Mouse (Mus musculus): Measurements from ENCODE around the gene Tnr. TPM values are rescaled to one million over a fixed set of nuclear protein-coding genes. Genes with fewer than 3 reads are reported as not detected.

Tnr gene
- 6.9 and 7.4 TPM in 2 replicates for polyA plus RNA-seq (2015; fragmentation: Nextera tagmentation; extraction: Ambion mirVana)

DNA sequence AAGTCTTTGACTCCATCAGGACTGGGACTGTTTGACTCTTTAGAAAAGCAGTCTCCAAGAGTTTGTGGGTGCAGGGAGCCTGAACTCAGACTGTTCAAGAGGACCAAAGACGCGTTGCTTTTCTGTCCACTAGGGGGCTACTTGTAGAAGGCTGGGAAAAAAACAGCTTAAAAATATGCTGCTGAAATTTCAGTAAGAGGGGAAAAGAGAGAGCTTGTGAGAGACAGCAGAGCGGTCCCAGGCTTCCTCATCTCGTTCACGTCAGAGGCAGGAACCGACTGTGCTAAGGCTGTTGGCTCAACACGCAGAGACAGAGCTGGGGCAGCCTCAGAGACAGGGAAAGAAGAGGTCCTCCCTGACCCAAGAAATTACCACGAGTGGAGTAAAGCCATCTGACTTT is at the start of gene Tnr:
TSS of gene Tnr (plus strand) at position 192 of the 400 bp plus-strand sequence.
- Histone ChIP-seq H3K36me3 (ENCODE audit: control insufficient read depth, insufficient read depth) (no peaks in the 10 kb centered on the region), H3K4me3 (replicated peaks; ENCODE audit: low read length) (peak within 1 kb of the TSS; percentile 56), H3K27me3 (replicated peaks; ENCODE audit: control insufficient read depth, insufficient read depth, low read length) (no peaks in the 10 kb centered on the region), H3K9ac (replicated peaks; ENCODE audit: low read depth, low read length) (peak within 1 kb of the TSS; percentile 70), H3K9me3 (ENCODE audit: control insufficient read depth, low read length) (no peaks in the 10 kb centered on the region), H3K4me1 (replicated peaks; ENCODE audit: control insufficient read depth, insufficient read depth, low read length) (peaks cover 9% of the 10 kb centered on the region), H3K27ac (ENCODE audit: low read length) (peak within 1 kb of the TSS; percentile 74), H3K4me2 (ENCODE audit: low read length) (peak within 1 kb of the TSS; percentile 69)
- WGBS: under 1% methylated on average over 8 of the region's 8 CpGs
- peak; percentile 91 for ATAC-seq

DNA sequence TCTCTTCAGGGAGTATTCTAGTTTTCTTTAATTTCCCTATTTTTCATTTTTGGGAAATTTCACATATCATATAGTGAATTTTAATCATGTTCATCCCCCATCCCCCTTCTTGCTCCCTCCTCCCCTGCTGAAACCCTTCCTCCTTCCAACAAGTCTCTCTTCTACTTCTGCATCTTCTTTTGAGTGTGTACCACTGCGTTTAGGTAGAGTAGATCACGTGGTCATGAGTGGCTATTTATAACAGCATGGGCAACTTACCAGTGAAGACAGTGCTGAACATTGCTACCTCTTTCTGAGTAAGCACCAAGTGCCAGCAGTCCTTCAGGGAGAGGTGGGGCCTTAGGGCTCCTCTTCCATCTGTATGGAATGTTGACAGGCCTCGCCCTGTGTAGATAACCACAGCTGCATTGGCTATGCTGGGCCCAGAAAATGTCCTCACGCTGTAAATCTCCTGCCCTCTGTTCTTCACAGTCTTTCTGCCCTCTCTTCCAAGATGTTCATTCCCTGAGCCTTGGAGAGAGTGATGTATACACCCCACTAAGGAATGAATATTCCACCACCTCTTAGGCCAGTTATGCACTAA is 33.6 kb upstream of the Tnr start:
- no peak overlapping the region for H3K4me2 ChIP-seq (ENCODE audit: low read length)
- no peaks in the 10 kb centered on the region for H3K27me3 ChIP-seq (replicated peaks; ENCODE audit: control insufficient read depth, insufficient read depth, low read length)
- no peaks in the 10 kb centered on the region for H3K9me3 ChIP-seq (ENCODE audit: control insufficient read depth, low read length)
- peaks cover 9% of the 10 kb centered on the region for H3K4me1 ChIP-seq (replicated peaks; ENCODE audit: control insufficient read depth, insufficient read depth, low read length)
- WGBS: 89% methylated on average over 4 of the region's 4 CpGs
- H3K4me3 ChIP-seq (replicated peaks; ENCODE audit: low read length): no peak overlapping the region
- no peak for ATAC-seq
- no peak overlapping the region for H3K9ac ChIP-seq (replicated peaks; ENCODE audit: low read depth, low read length)
- H3K36me3 ChIP-seq (ENCODE audit: control insufficient read depth, insufficient read depth): no peaks in the 10 kb centered on the region
- no peak overlapping the region for H3K27ac ChIP-seq (ENCODE audit: low read length)

DNA sequence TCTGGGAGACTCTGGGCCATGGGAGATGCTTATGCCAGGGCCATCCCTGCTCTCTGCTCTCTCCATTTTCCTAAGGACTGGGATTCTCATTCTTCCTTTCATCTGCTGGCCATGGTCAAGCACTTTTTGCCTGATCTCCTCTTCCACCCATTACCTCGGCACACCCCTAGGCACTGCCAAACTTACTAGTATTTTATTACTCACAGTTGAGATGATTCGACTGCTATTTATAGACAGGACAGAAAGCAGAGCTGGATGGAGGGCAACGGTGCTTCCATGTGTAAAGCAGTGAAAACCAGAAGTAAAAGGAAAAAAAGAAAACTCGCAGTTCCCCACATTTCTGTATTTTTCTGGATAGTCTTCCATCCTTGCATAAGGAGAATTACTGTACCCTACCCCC is 31.0 kb upstream of the Tnr start:
- H3K4me2 ChIP-seq (ENCODE audit: low read length): no peak overlapping the region
- H3K4me3 ChIP-seq (replicated peaks; ENCODE audit: low read length): no peak overlapping the region
- no peak overlapping the region for H3K27ac ChIP-seq (ENCODE audit: low read length)
- WGBS: 87% methylated on average over 4 of the region's 4 CpGs
- ATAC-seq: no peak
- H3K9ac ChIP-seq (replicated peaks; ENCODE audit: low read depth, low read length): no peak overlapping the region
- peaks cover 9% of the 10 kb centered on the region for H3K4me1 ChIP-seq (replicated peaks; ENCODE audit: control insufficient read depth, insufficient read depth, low read length)
- no peaks in the 10 kb centered on the region for H3K36me3 ChIP-seq (ENCODE audit: control insufficient read depth, insufficient read depth)
- H3K9me3 ChIP-seq (ENCODE audit: control insufficient read depth, low read length): no peaks in the 10 kb centered on the region
- no peaks in the 10 kb centered on the region for H3K27me3 ChIP-seq (replicated peaks; ENCODE audit: control insufficient read depth, insufficient read depth, low read length)

DNA sequence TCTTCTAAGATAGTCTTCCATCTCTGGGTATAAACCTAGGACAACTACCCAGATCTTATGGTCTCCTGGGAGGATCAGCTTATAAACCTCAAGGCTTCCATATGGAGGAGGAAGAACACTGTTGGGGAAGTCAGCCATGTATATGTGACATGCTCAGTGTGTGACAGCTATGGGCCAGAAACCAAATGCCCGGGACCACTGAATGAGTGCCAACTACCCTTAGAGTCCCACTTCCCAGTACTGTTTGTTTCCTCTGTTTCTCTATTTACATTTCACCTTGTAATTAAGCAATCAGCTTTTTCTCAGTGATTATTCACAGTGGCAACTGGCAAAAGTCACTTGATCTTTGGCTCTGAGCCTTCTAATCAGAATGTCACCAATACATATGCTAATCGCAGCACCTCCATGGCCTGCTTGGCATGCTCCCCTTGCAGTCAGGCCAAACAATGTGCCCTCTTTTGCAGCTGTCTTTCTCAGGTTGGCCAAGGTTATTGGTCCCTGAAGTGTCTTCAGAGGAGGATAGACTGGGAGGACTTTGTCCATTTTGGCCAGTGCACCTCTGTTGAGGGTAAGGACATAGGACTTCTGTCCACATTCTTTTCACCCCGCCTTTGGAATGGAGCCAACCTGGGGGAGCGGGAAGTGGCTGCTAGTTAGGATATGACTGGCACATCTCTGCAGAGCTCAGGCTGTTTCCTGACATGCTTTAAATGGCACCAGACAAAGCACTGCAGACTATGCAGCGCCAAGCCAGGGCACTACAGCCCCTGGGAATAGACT is 29.7 kb upstream of the Tnr start:
- peak; percentile 81 for ATAC-seq

DNA sequence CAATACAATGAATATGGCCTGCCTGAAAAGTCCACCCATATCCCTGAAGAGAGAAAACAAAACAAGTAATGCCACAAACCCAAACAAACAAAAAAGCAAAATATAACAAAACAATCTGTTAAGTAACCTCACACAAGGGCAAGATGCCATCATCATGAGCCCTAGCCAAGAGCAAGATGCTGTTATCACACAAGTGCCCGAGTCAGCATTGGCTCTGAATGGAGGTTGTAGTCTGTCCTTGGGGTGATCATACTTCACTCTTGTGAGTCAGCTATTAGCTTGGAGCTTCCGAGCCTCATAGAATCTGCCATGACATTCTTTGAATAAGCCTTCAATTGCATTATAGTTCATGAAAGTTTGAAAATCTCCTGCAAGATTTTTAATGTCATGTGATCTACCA is 25.3 kb upstream of the Tnr start:
- H3K27me3 ChIP-seq (replicated peaks; ENCODE audit: control insufficient read depth, insufficient read depth, low read length): no peaks in the 10 kb centered on the region
- no peaks in the 10 kb centered on the region for H3K9me3 ChIP-seq (ENCODE audit: control insufficient read depth, low read length)
- 85% methylated on average over 2 of the region's 2 CpGs for WGBS
- H3K27ac ChIP-seq (ENCODE audit: low read length): no peak overlapping the region
- H3K36me3 ChIP-seq (ENCODE audit: control insufficient read depth, insufficient read depth): no peaks in the 10 kb centered on the region
- ATAC-seq: no peak
- no peak overlapping the region for H3K4me2 ChIP-seq (ENCODE audit: low read length)
- no peak overlapping the region for H3K9ac ChIP-seq (replicated peaks; ENCODE audit: low read depth, low read length)
- H3K4me1 ChIP-seq (replicated peaks; ENCODE audit: control insufficient read depth, insufficient read depth, low read length): peaks cover 9% of the 10 kb centered on the region
- no peak overlapping the region for H3K4me3 ChIP-seq (replicated peaks; ENCODE audit: low read length)

More for the DNA sequence above, 29.7 kb upstream of the Tnr start:
- Histone ChIP-seq H3K36me3 (ENCODE audit: control insufficient read depth, insufficient read depth) (no peaks in the 10 kb centered on the region), H3K9me3 (ENCODE audit: control insufficient read depth, low read length) (no peaks in the 10 kb centered on the region), H3K9ac (replicated peaks; ENCODE audit: low read depth, low read length) (no peak overlapping the region), H3K4me2 (ENCODE audit: low read length) (no peak overlapping the region), H3K4me3 (replicated peaks; ENCODE audit: low read length) (no peak overlapping the region), H3K27ac (ENCODE audit: low read length) (no peak overlapping the region), H3K27me3 (replicated peaks; ENCODE audit: control insufficient read depth, insufficient read depth, low read length) (no peaks in the 10 kb centered on the region), H3K4me1 (replicated peaks; ENCODE audit: control insufficient read depth, insufficient read depth, low read length) (peaks cover 9% of the 10 kb centered on the region)
- WGBS: 34% methylated on average over 5 of the region's 5 CpGs

DNA sequence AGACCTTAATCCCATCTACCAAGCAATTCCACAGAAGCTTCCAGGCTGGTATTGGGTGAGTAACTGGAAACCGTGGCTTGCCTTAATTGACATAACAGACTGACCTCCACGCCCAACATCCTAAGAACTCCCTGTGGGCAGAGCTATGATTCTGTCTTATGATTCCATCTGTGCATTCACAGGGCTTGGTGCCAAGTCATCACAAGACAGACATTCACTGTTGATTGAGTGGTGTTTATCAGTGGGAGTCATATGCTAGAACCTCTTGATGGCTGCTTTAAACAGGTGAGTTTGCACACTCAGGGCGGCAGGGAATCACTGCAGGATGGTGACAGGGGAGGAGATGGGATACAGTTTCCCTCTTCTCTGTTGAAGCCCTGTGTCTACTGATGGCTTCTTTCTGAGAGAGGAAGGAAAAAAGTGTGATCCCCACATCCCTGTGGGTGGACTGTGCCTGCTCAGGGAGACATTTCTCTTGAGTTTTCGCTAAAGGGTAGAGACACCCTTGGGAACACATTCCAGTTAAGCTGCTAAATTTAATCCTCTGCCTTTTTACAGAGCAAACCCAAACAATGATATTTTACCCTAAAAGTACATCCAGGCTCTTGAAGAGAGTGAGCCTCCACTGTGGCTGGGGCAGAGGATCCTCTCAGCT is 23.6 kb upstream of the Tnr start:
- Histone ChIP-seq H3K27me3 (replicated peaks; ENCODE audit: control insufficient read depth, insufficient read depth, low read length) (no peaks in the 10 kb centered on the region), H3K9me3 (ENCODE audit: control insufficient read depth, low read length) (no peaks in the 10 kb centered on the region), H3K4me1 (replicated peaks; ENCODE audit: control insufficient read depth, insufficient read depth, low read length) (no peaks in the 10 kb centered on the region), H3K9ac (replicated peaks; ENCODE audit: low read depth, low read length) (no peak overlapping the region), H3K4me2 (ENCODE audit: low read length) (no peak overlapping the region), H3K36me3 (ENCODE audit: control insufficient read depth, insufficient read depth) (no peaks in the 10 kb centered on the region), H3K27ac (ENCODE audit: low read length) (no peak overlapping the region), H3K4me3 (replicated peaks; ENCODE audit: low read length) (no peak overlapping the region)
- ATAC-seq: no peak
- WGBS: 86% methylated on average over 4 of the region's 4 CpGs

DNA sequence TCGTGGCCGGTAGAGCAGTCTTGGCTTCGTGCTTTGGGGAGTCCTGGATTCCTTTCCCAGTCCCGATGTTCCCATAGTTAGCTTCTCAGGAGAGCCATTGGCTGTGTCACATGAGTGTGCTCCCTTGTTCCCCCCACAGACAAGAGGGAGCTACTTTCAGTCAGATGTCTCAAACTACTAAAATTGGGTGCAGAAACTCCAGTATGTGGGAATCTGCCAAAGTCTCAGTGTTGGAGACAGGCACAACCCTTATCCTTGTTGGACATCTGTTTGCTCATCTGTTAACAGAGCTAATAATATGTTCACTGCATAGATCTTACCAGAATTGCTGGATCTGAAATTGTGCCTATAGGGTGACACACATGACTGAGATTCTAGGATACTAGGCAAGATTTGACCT is 21.7 kb upstream of the Tnr start:
- ATAC-seq: no peak
- no peaks in the 10 kb centered on the region for H3K4me1 ChIP-seq (replicated peaks; ENCODE audit: control insufficient read depth, insufficient read depth, low read length)
- no peak overlapping the region for H3K4me2 ChIP-seq (ENCODE audit: low read length)

DNA sequence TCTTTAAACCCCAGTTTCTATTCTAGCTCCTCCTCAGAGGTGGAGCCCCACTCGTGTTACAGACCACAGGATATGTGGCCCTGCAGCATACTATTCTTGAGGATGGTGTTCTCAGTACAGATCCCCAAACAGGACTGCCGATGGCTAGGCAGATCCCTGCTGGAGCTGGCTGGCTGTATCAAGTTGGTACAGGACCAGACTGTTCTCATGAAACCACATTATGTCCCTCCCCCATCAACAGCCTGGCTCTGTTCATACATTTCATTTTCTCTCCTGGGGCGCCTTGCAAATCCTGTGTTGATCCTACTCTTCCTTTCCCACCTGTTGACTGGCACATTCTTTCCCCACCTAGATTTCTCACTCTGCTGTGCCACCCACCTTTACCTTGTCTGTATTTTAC is 12.9 kb upstream of the Tnr start:
- Histone ChIP-seq H3K9me3 (ENCODE audit: control insufficient read depth, low read length) (no peaks in the 10 kb centered on the region), H3K4me3 (replicated peaks; ENCODE audit: low read length) (no peak overlapping the region), H3K9ac (replicated peaks; ENCODE audit: low read depth, low read length) (no peak overlapping the region), H3K27me3 (replicated peaks; ENCODE audit: control insufficient read depth, insufficient read depth, low read length) (no peaks in the 10 kb centered on the region), H3K4me1 (replicated peaks; ENCODE audit: control insufficient read depth, insufficient read depth, low read length) (no peaks in the 10 kb centered on the region), H3K36me3 (ENCODE audit: control insufficient read depth, insufficient read depth) (no peaks in the 10 kb centered on the region), H3K27ac (ENCODE audit: low read length) (no peak overlapping the region), H3K4me2 (ENCODE audit: low read length) (no peak overlapping the region)
- no peak for ATAC-seq
- 73% methylated on average over 3 of the region's 3 CpGs for WGBS

More for the DNA sequence above, 21.7 kb upstream of the Tnr start:
- no peak overlapping the region for H3K9ac ChIP-seq (replicated peaks; ENCODE audit: low read depth, low read length)
- no peak overlapping the region for H3K4me3 ChIP-seq (replicated peaks; ENCODE audit: low read length)
- WGBS: 93% methylated on average over 4 of the region's 4 CpGs
- no peak overlapping the region for H3K27ac ChIP-seq (ENCODE audit: low read length)
- no peaks in the 10 kb centered on the region for H3K27me3 ChIP-seq (replicated peaks; ENCODE audit: control insufficient read depth, insufficient read depth, low read length)
- H3K9me3 ChIP-seq (ENCODE audit: control insufficient read depth, low read length): no peaks in the 10 kb centered on the region
- no peaks in the 10 kb centered on the region for H3K36me3 ChIP-seq (ENCODE audit: control insufficient read depth, insufficient read depth)

DNA sequence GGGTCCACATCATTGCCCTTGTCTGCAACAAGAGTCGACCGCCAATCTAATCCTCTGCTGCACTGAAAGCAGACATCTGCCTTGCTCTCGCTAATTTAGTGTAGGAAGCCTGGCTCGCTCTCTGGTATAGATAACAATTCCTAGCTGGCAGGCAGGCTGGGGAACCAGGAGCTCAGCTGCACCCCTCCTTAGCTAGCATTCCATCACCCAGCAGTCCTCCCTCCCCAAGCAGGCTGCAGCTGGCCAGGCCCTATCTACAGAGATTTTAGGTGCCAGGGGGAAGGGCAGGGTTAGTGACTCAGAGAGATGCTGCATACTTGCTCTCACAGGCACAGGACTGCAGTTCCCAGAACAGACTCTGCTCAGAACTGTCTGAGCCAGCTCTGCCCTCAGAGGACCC is 5.9 kb upstream of the Tnr start:
- 34% methylated on average over 4 of the region's 4 CpGs for WGBS
- ATAC-seq: peak; percentile 78
- Histone ChIP-seq H3K4me2 (ENCODE audit: low read length) (no peak overlapping the region), H3K27me3 (replicated peaks; ENCODE audit: control insufficient read depth, insufficient read depth, low read length) (no peaks in the 10 kb centered on the region), H3K4me1 (replicated peaks; ENCODE audit: control insufficient read depth, insufficient read depth, low read length) (no peaks in the 10 kb centered on the region), H3K36me3 (ENCODE audit: control insufficient read depth, insufficient read depth) (no peaks in the 10 kb centered on the region), H3K9ac (replicated peaks; ENCODE audit: low read depth, low read length) (no peak overlapping the region), H3K9me3 (ENCODE audit: control insufficient read depth, low read length) (no peaks in the 10 kb centered on the region), H3K27ac (ENCODE audit: low read length) (no peak overlapping the region), H3K4me3 (replicated peaks; ENCODE audit: low read length) (no peak overlapping the region)
